Mouse (Mus musculus) left cerebral cortex, adult 2 months (tissue): ENCODE measurements around the gene Mmp25. TPM values are rescaled to one million over a fixed set of nuclear protein-coding genes. Genes with fewer than 3 reads are reported as not detected.

ENCODE experiments used
- DNase-seq, 2 experiments: peaks; one replicate each; pipeline ENCODE4 v3.0.0; 2021 to 2022; ENCODE audit warnings: low spot score in 2 of 2, mixed read lengths in 1 of 2; ENCODE audit errors: extremely low spot score in 1 of 2
- H3K27ac ChIP-seq: fragments of 200-600 bp; 2 replicates; pipeline ENCODE4 v1.8.1; 2022
- H3K4me3 ChIP-seq: fragments of 200-600 bp; 2 replicates; pipeline ENCODE4 v1.8.1; 2022
- CTCF ChIP-seq: fragments of 200-600 bp; IDR thresholded peaks from 2 replicates; pipeline ENCODE4 v1.8.1; 2022; ENCODE audit warnings: antibody characterized with exemption, mild to moderate bottlenecking, moderate library complexity
- intact Hi-C: fragments of 180-260 bp; cut with DNase I; formaldehyde crosslinking; loops from one replicate; pipeline ENCODE4 v1.15.1; 2025
- long read RNA-seq, 2 experiments: library from polyadenylated mRNA; stranded (forward); transcript quantifications; one replicate each; pipeline ENCODE4 v2.0.0; 2021; ENCODE audit warnings: borderline mapping rate in 2 of 2
- total RNA-seq, 2 experiments: library from RNA; stranded (reverse); gene quantifications; 2 replicates each; pipeline ENCODE4 v1.2.3; 2021

The Mmp25 gene
- under 1 TPM; 0.07 to 0.12 TPM for total RNA-seq
- long read RNA-seq, experiment 1: 0 reads
- long read RNA-seq, experiment 2: 0 reads

DNA sequence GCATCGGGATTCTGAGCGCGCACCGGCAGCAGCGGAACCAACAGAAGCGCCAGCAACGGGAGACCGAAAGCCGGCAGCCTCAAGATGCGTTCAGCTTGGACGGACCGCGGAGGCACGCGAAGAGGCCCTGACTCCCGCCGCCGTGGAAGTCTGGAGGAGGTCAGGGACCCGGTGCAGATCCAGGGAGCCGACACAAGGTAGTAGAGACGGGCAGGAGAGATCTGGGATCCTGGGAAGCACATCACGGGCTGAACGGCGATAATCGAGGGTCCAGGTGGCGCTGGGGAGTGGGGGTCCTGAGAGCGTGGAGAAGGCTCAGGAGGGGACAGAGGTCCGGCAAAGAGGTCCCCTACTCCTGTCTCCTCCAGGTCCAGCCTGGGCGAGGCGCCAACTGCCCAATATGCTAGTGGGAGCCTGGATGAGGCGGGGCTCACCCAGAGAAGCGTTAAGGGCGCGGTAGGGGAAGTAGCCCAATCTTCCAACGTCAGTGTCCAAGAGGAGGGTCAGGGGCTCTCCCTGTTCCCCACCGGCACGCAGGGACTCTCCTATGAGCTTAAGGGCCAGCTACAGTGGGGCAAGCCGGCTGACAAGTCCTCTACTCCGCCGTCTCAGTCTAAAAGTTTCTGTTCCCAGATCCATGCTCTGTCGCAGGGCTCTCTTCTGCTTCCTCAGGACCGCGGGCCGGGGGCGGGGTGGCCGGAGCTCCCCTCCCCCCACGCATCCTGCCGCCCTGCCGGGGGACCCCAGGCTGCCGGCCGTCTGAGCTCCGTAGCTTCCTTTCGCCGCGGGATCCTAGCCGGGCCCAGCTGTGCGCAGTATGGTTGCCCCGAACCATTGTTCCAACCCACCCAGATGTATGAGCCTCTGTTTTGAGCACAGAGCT is at the start of gene Mmp25:
TSS of gene Mmp25 (minus strand) at position 665 of the 883 bp plus-strand sequence.
- intact Hi-C loops: no loop called here

DNA sequence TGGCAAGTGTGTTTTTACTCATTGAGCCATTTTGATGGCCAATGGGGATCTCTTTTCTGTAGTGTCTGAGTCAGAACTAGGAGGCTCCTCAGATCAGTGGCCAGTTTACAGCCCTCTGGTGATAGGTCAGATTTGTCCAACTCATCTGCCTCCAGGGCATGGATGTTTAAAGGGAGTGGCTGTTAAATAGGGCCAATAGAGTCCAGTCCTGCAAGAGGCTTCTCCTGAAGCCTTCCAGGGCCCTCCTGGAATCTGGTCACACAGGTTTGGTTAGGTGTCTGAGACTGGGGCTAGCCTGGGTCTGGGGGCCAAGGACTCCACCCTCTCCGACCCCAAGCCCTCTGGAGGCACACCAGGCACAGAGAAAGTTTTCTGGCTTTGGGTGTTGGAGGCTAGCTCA is 49.4 kb upstream of the Mmp25 start:
- Histone ChIP-seq H3K27ac (no peak overlapping the region), H3K4me3 (no peak overlapping the region)
- DNase-seq: no peak
- no peak for TF ChIP-seq CTCF
- intact Hi-C loops: no loop called here

More for the DNA sequence above, at the start of gene Mmp25:
- Histone ChIP-seq H3K4me3 (peak within 1 kb of the TSS; percentile 34), H3K27ac (no peak within 1 kb of the TSS)
- DNase-seq: no peak
- TF ChIP-seq CTCF: no peak

DNA sequence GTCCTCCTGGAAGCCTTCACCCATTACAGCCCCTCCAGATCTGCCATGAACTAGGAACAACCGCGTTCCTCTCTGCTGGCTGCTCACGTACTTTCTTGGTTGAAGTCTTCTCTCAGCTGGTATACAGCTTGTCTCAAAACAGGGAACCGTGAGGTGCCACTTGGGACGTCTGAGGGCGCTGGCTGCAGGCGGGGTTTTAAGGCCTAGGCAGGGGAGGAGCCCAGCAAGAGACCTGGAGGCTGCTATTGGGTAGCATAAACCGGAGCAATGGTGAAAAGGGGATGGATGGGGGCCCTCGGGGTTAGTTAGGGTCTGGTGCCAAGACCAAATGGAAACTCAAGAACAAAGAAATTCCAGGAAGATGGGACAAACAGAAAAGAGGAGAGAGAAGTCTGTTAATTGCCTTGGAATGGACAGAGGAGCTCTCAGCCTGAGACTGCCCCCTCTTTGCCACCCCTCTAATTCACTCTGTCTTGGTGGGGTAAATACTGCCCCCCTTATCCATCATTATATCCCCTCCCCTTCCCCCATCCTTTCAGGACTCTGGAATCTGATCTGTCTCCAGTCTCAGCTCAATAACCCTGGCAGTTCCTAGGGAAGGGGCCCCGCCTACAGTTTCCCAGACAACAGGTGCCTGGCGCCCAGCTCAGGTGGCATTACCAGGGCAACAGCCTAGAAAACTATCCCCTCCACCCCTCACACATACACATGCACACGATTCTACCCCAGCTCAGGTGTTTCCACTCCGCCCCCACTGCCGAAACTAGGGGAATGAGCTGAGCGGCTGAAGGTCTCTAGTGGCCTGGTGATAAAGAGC is 39.0 kb upstream of the Mmp25 start, which contains the start of gene Cldn9:
TSS of gene Cldn9 (minus strand) at position 171 of the 817 bp plus-strand sequence.
- no peak within 1 kb of the TSS for H3K27ac ChIP-seq
- no peak for DNase-seq
- no peak for TF ChIP-seq CTCF
- H3K4me3 ChIP-seq: no peak within 1 kb of the TSS
- intact Hi-C loops: no loop called here

DNA sequence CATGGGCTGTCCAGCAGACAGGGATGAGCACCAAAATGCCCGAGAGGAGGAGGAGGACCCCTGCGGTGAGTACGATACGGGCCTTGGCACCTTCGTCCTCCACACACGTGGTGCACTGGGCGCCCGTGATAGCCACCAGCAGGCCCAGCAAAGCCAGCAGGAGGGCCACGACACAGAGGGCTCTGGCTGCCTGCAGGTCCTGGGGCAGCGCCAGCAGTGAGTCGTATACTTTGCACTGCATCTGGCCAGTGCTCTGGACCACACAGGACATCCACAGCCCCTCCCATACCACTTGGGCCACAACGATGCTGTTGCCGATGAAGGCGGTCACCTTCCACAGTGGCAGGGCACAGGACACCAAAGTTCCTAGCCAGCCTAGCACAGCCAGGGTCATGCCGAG is 38.1 kb upstream of the Mmp25 start:
- no peak for DNase-seq
- Histone ChIP-seq H3K4me3 (no peak overlapping the region), H3K27ac (no peak overlapping the region)
- intact Hi-C loops: no loop called here
- no peak for TF ChIP-seq CTCF

DNA sequence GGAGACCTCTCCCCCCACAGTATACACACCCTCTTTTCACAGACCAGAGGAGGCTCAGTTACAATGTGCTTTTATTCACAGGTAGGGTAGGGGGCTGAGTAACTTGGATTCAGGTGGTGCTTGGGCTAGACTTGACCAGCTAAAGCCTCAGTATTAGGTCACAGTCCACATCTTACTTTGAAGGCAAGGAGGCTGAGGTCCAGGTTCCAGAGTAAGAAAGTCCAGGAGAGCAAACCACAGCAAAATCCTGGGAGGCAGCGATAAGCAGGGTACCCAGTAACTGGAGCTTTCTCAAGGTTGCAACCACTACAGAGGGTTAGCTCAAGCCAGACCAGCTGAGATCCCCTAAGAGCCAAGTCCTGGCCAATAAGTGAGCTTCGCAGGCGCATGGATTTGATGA is 37.5 kb upstream of the Mmp25 start:
- DNase-seq: no peak
- intact Hi-C loops: no loop called here
- no peak for TF ChIP-seq CTCF
- Histone ChIP-seq H3K4me3 (no peak overlapping the region), H3K27ac (no peak overlapping the region)

DNA sequence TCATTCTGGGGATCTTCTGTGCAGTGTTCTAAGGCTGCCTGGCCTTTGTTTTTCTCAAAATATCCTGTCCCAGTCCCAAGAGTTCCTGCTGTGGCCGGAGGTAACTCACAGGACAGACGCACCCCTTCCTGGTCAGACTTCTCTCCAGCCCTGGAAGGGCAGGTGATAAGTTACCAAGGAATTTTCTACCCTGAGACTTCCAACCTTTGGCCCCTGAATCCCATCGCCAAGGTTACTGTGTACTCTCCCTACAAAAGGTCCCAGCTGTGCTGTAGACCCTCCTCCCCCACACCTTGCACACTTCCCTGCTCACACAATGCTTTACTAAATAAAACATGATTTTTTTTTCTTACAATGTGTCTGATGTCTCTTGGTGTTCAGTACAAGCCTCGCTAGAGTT is 37.0 kb upstream of the Mmp25 start:
- DNase-seq: no peak
- Histone ChIP-seq H3K27ac (no peak overlapping the region), H3K4me3 (no peak overlapping the region)
- intact Hi-C loops: no loop called here
- no peak for TF ChIP-seq CTCF

DNA sequence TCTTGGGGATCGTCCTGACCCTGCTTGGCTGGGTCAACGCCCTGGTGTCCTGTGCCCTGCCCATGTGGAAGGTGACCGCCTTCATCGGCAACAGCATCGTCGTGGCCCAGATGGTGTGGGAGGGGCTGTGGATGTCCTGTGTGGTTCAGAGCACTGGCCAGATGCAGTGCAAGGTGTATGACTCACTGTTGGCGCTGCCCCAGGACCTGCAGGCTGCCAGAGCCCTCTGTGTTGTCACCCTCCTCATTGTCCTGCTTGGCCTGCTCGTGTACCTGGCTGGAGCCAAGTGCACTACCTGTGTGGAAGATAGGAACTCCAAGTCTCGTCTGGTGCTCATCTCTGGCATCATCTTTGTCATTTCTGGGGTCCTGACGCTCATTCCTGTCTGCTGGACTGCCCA is 36.0 kb upstream of the Mmp25 start:
- Histone ChIP-seq H3K27ac (no peak overlapping the region), H3K4me3 (no peak overlapping the region)
- intact Hi-C loops: no loop called here
- DNase-seq: no peak
- TF ChIP-seq CTCF: no peak

DNA sequence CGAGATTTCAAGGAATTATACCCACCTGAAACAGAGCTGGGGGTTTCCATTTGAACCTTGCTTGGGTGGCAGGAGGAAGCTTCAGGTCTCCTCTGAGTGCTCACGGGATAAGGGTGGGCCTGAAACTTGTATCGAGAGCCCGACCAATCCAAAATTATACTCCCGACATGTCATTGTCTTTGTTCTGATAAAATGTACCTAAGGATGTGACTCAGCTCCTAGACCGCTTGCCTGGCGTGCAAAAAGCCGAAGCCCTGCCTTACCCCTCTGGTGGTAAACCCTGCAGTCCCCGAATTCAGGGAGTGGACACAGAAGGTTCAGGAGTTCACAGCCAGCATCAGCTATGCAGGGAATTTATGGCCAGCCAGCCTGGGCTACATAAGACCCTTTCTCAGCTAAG is 35.3 kb upstream of the Mmp25 start:
- DNase-seq: peak in 1 of 2 experiments; percentile 8
- TF ChIP-seq CTCF: no peak
- Histone ChIP-seq H3K4me3 (no peak overlapping the region), H3K27ac (no peak overlapping the region)
- intact Hi-C loops: no loop called here

DNA sequence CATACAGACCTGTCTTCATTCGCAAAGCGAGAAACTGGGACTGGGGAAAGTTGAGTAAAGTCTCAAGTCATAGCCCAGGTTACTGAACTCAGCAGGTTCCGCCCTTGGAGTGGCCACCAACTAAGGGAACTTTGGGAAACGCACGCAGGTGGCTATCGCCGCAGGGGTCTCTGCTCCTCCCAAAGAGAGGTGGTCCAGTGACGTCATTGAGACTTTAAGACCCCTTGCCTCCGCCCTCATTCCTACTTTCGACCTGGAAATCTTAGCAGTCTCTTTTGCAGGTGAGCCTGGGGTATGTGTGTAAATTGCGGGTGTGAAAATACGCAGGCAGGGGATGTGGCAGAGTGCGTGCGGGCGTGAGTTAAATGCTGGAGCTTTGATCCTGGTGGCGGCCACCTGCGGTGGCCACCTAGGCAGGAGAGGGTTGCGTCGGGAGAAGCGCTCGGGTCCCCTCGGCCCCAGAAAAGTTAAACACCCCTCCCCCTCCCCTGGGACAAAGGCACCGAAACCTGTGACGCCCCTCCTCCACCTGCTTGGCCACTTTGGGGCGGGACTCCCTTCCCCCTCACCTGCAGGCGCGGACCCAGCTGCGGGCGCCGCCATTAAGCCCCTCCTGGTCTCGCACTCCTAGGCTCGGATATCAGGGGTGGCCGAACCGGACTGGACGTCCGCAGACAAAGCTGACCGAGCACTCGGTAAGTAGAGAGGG is 34.2 kb upstream of the Mmp25 start, which contains the start of gene Cldn6:
TSS of gene Cldn6 (plus strand) at position 123 of the 709 bp plus-strand sequence.
- H3K27ac ChIP-seq: no peak within 1 kb of the TSS
- TF ChIP-seq CTCF: no peak
- no peak within 1 kb of the TSS for H3K4me3 ChIP-seq
- DNase-seq: peak in 1 of 2 experiments; percentile 8
- intact Hi-C loops: loop anchor here (1.0 kb wide), 1 partner anchor 19 kb away; no protein-coding TSS in a partner anchor

DNA sequence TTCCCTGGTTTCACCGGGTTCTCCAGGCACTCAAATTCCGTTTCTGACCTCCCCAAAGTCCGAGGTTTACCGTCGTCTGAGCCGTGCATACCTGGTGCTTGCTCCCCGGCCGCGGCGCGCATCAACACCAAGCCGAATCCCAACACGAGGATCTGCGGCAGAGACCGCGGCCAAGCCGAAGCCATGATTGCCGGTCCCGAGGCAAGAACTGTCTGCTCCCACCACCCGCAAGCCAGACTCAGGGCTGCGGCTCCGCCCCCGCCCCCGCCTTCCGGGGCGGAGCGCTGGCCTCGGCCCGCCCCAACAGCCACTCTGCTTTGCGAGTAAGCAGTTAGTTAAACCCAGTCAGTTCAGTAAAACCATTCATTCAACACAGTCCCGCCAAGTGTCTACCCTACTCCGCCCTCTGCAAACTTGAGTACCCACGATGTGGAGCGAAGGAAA is 32.2 kb upstream of the Mmp25 start, which contains the start of gene Tnfrsf12a:
TSS of gene Tnfrsf12a (minus strand) at position 233 of the 444 bp plus-strand sequence.
- H3K27ac ChIP-seq: 0 out of 2 replicates have a peak within 1 kb of the TSS, but pooled peaks have one; percentile 16
- peak within 1 kb of the TSS; percentile 71 for H3K4me3 ChIP-seq
- intact Hi-C loops: no loop called here
- TF ChIP-seq CTCF: no peak
- DNase-seq: peak; percentile 80 to 81

DNA sequence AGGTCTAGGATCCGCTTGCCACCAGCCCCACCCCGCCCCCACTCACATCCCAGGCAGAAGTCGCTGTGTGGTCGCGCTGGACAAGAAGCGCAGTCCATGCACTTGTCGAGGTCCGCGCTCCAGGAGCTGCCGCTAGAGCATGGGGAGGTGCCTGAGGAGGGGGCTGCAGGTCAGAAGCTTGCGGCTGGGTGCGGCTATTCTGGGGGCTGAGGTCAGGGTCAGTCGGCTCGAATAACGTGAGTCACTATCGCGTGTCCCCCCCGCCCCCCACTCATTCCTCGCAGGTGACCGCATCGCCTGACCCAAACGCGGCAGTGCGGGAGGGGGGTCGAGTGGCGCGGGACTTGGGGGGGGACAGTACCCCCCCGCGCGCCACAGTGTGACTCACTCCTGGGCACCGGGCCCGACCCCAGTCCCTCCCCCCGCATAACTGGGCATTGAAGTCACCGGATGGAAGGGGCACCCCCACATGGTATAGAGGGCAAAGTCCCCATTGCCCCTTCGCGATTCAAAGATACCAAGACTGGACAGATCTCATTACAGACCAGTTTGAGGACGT is 31.5 kb upstream of the Mmp25 start:
- Histone ChIP-seq H3K4me3 (peak overlapping the region; percentile 71), H3K27ac (0 out of 2 replicates have a peak overlapping the region, but pooled peaks have one; percentile 16)
- intact Hi-C loops: no loop called here
- TF ChIP-seq CTCF: no peak
- DNase-seq: no peak
